Mouse (Mus musculus) intestine, embryonic 14.5 days (tissue): Measurements from ENCODE around the gene Uqcrq. TPM values are rescaled to one million over a fixed set of nuclear protein-coding genes. Genes with fewer than 3 reads are reported as not detected.

ENCODE experiments used
- ATAC-seq: fragments of 200-750 bp; cut with Nextera tagmentation; replicated peaks from 2 replicates; pipeline ENCODE4 v1.8.0; 2017; ENCODE audit warnings: low read depth, moderate number of reproducible peaks, moderate TSS enrichment, moderate library complexity; ENCODE audit not compliant: low FRiP score, low TSS enrichment
- DNase-seq: peaks from one replicate; pipeline ENCODE4 v3.0.0-alpha.2; 2018; ENCODE audit warnings: low spot score
- H3K27ac ChIP-seq: fragments of 300-500 bp; sonication (generic); 2 replicates; pipeline ENCODE4 v1.5.1; 2014; ENCODE audit warnings: low read depth, mild to moderate bottlenecking, control low read depth
- H3K27me3 ChIP-seq: fragments of 300-500 bp; sonication (generic); replicated peaks from 2 replicates; pipeline ENCODE4 v1.6.1; 2014; ENCODE audit warnings: low read length, control low read depth; ENCODE audit not compliant: control insufficient read depth, insufficient read depth
- H3K36me3 ChIP-seq: fragments of 300-500 bp; sonication (generic); 2 replicates; pipeline ENCODE4 v1.6.1; 2014; ENCODE audit warnings: low read length, control low read depth; ENCODE audit not compliant: control insufficient read depth, insufficient read depth
- H3K4me1 ChIP-seq: fragments of 300-500 bp; sonication (generic); replicated peaks from 2 replicates; pipeline ENCODE4 v1.6.1; 2014; ENCODE audit warnings: low read length, control low read depth, mixed read lengths; ENCODE audit not compliant: control insufficient read depth, insufficient read depth
- H3K4me2 ChIP-seq: fragments of 300-500 bp; sonication (generic); 2 replicates; pipeline ENCODE4 v1.6.1; 2014; ENCODE audit warnings: low read length
- H3K4me3 ChIP-seq: fragments of 300-500 bp; sonication (generic); 2 replicates; pipeline ENCODE4 v1.5.1; 2014; ENCODE audit warnings: low read depth, low read length, control low read depth, mixed read lengths
- H3K9ac ChIP-seq: fragments of 300-500 bp; sonication (generic); 2 replicates; pipeline ENCODE4 v1.6.1; 2014; ENCODE audit warnings: mild to moderate bottlenecking, low read length
- H3K9me3 ChIP-seq: fragments of 300-500 bp; sonication (generic); 2 replicates; pipeline ENCODE4 v1.6.1; 2016; ENCODE audit warnings: low read length, control low read depth; ENCODE audit not compliant: control insufficient read depth
- WGBS: fragments of 180-500 bp; shearing (Covaris S2); extraction: QIAGEN DNeasy Blood & Tissue Kit; methylation state at CpG from one replicate; pipeline ENCODE4 v1.1.7; 2014; 5-methylcytosine and 5-hydroxymethylcytosine counted together
- microRNA-seq: library from miRNA; unstranded; fragments of <30 nt; microRNA quantifications from one replicate; pipeline ENCODE4, GENCODE M21; 2016
- polyA plus RNA-seq: library from polyadenylated mRNA; unstranded; fragments of >200 nt; fragmentation: Nextera tagmentation; extraction: Ambion mirVana; gene quantifications from 2 replicates; pipeline ENCODE4 v1.2.1, GENCODE M21; 2014

Uqcrq gene
- polyA plus RNA-seq, 1 experiment from 2014 or later = 717 TPM

GRCm38 (mm10) chr11:53413871-53414270 lies 16.8 kb downstream of the Uqcrq start:
- H3K4me2 ChIP-seq = no peak overlapping the region
- H3K4me3 ChIP-seq = no peak overlapping the region
- no peaks in the 10 kb centered on the region for H3K4me1 ChIP-seq
- DNase-seq = no peak
- H3K27me3 ChIP-seq = no peaks in the 10 kb centered on the region
- no peak overlapping the region for H3K9ac ChIP-seq
- H3K27ac ChIP-seq = no peak overlapping the region
- WGBS = 97% methylated on average over 4 of the region's 4 CpGs
- H3K9me3 ChIP-seq = no peaks in the 10 kb centered on the region
- H3K36me3 ChIP-seq = peaks cover 98% of the 10 kb centered on the region
- ATAC-seq = no peak

- Histone ChIP-seq H3K4me1 (no peaks in the 10 kb centered on the region), H3K4me2 (no peak overlapping the region), H3K9ac (no peak overlapping the region), H3K36me3 (peaks cover 99% of the 10 kb centered on the region), H3K27me3 (no peaks in the 10 kb centered on the region), H3K27ac (no peak overlapping the region), H3K9me3 (no peaks in the 10 kb centered on the region), H3K4me3 (no peak overlapping the region)
- ATAC-seq (no peak), DNase-seq (no peak)
Measured at GRCm38 (mm10) chr11:53411738-53412137, 18.9 kb downstream of the Uqcrq start.

GRCm38 (mm10) chr11:53403638-53404037 lies 27.0 kb downstream of the Uqcrq start:
- 82% methylated on average over 1 of the region's 1 CpGs for WGBS
- Histone ChIP-seq H3K4me2 (no peak overlapping the region), H3K27me3 (no peaks in the 10 kb centered on the region), H3K27ac (no peak overlapping the region), H3K9ac (no peak overlapping the region), H3K4me3 (no peak overlapping the region), H3K9me3 (no peaks in the 10 kb centered on the region), H3K4me1 (no peaks in the 10 kb centered on the region), H3K36me3 (peaks cover 93% of the 10 kb centered on the region)
- no peak for ATAC-seq
- no peak for DNase-seq

GRCm38 (mm10) chr11:53393856-53394255 lies 36.8 kb downstream of the Uqcrq start:
- Histone ChIP-seq H3K4me3 (no peak overlapping the region), H3K9ac (no peak overlapping the region), H3K27me3 (no peaks in the 10 kb centered on the region), H3K9me3 (no peaks in the 10 kb centered on the region), H3K27ac (no peak overlapping the region), H3K36me3 (peaks cover 67% of the 10 kb centered on the region), H3K4me1 (no peaks in the 10 kb centered on the region), H3K4me2 (no peak overlapping the region)
- WGBS = 83% methylated on average over 1 of the region's 1 CpGs
- ATAC-seq (no peak), DNase-seq (no peak)

GRCm38 (mm10) chr11:53383758-53384428 lies 46.7 kb downstream of the Uqcrq start:
- no peak for DNase-seq
- Histone ChIP-seq H3K4me2 (no peak overlapping the region), H3K4me1 (no peaks in the 10 kb centered on the region), H3K27me3 (no peaks in the 10 kb centered on the region), H3K9ac (no peak overlapping the region), H3K36me3 (peaks cover 38% of the 10 kb centered on the region), H3K4me3 (no peak overlapping the region), H3K9me3 (no peaks in the 10 kb centered on the region), H3K27ac (no peak overlapping the region)
- ATAC-seq = no peak
- WGBS = 91% methylated on average over 2 of the region's 2 CpGs

- no peak for ATAC-seq
Measured at GRCm38 (mm10) chr11:53378918-53379317, 51.7 kb downstream of the Uqcrq start.

More at GRCm38 (mm10) chr11:53378918-53379317, 51.7 kb downstream of the Uqcrq start:
- H3K4me3 ChIP-seq = no peak overlapping the region
- H3K36me3 ChIP-seq = peaks cover 50% of the 10 kb centered on the region
- no peak overlapping the region for H3K27ac ChIP-seq
- DNase-seq = no peak
- no peak overlapping the region for H3K9ac ChIP-seq
- H3K4me1 ChIP-seq = no peaks in the 10 kb centered on the region
- no peaks in the 10 kb centered on the region for H3K27me3 ChIP-seq
- H3K4me2 ChIP-seq = no peak overlapping the region
- no peaks in the 10 kb centered on the region for H3K9me3 ChIP-seq
- 73% methylated on average over 1 of the region's 1 CpGs for WGBS

Small RNAs within 50 kb of the gene (microRNA-seq; reads per million reads assigned to microRNA genes)
- not detected for gene Mir6920

Other genes with a start within 250 kb of the Uqcrq start
- gene Hspa4, start 130.4 kb downstream of the Uqcrq start, polyA plus RNA-seq = 105 and 110 TPM in 2 replicates
- gene Zcchc10, start 106.2 kb downstream of the Uqcrq start, polyA plus RNA-seq = 22.4 and 22.5 TPM in 2 replicates
- 48.1 and 56.6 TPM in 2 replicates for gene Aff4, start 80.0 kb downstream of the Uqcrq start, polyA plus RNA-seq
- not detected in 2 replicates for gene Leap2, start 7.7 kb downstream of the Uqcrq start, polyA plus RNA-seq
- gene Gdf9, start 192 bp upstream of the Uqcrq start, polyA plus RNA-seq = 1.5 and 1.7 TPM in 2 replicates
- not detected in 2 replicates for gene Gm10447, start 26.3 kb upstream of the Uqcrq start, polyA plus RNA-seq
- 0.97 and 1.4 TPM in 2 replicates for gene Shroom1, start 26.4 kb upstream of the Uqcrq start, polyA plus RNA-seq
- gene Gm9837, start 39.6 kb upstream of the Uqcrq start, polyA plus RNA-seq = not detected in 2 replicates
- not detected in 2 replicates for gene Gm9945, start 49.3 kb upstream of the Uqcrq start, polyA plus RNA-seq
- 0.09 and 0.28 TPM in 2 replicates for gene Sowaha, start 49.4 kb upstream of the Uqcrq start, polyA plus RNA-seq
- gene Sept8, start 88.4 kb upstream of the Uqcrq start, polyA plus RNA-seq = 20.7 and 22.7 TPM in 2 replicates
- gene Kif3a, start 136.5 kb upstream of the Uqcrq start, polyA plus RNA-seq = 58.7 and 63.5 TPM in 2 replicates
- gene Il4, start 187.8 kb upstream of the Uqcrq start, polyA plus RNA-seq = 1.1 and 1.2 TPM in 2 replicates
- not detected in 2 replicates for gene Il13, start 203.9 kb upstream of the Uqcrq start, polyA plus RNA-seq